Mouse (Mus musculus): ENCODE results near the gene Lefty2. TPM values are rescaled to one million over a fixed set of nuclear protein-coding genes. Genes with fewer than 3 reads are reported as not detected.

Gene Lefty2
- total RNA-seq (2022), result not detected

- DNase-seq (ENCODE audit: low spot score), result no peak
Observed at GRCm38 (mm10) chr1:180892808-180893207, at the start of gene Lefty2. Gene Lefty2 (plus strand): TSS chr1:180893108.

GRCm38 (mm10) chr1:180848114-180848510 is 44.8 kb upstream of the Lefty2 start:
- DNase-seq (ENCODE audit: low spot score), result peak; percentile 87

GRCm38 (mm10) chr1:180848511-180849241 is 44.2 kb upstream of the Lefty2 start:
- DNase-seq (ENCODE audit: low spot score), result peak; percentile 83

GRCm38 (mm10) chr1:180849701-180850301 is 43.1 kb upstream of the Lefty2 start:
- peak; percentile 23 for DNase-seq (ENCODE audit: low spot score)

- DNase-seq (ENCODE audit: low spot score), result peak; percentile 100
Observed at GRCm38 (mm10) chr1:180850316-180851270, 42.3 kb upstream of the Lefty2 start, which contains the start of gene Sde2. Gene Sde2 (plus strand): TSS chr1:180851127.

- DNase-seq (ENCODE audit: low spot score), result no peak
Observed at GRCm38 (mm10) chr1:180858763-180859162, 34.1 kb upstream of the Lefty2 start.

GRCm38 (mm10) chr1:180860030-180860429 is 32.9 kb upstream of the Lefty2 start:
- DNase-seq (ENCODE audit: low spot score), result no peak

- no peak for DNase-seq (ENCODE audit: low spot score)
Observed at GRCm38 (mm10) chr1:180863606-180864005, 29.3 kb upstream of the Lefty2 start.

GRCm38 (mm10) chr1:180866001-180866400 is 26.9 kb upstream of the Lefty2 start:
- DNase-seq (ENCODE audit: low spot score), result no peak

GRCm38 (mm10) chr1:180870122-180870650 is 22.7 kb upstream of the Lefty2 start:
- DNase-seq (ENCODE audit: low spot score), result peak; percentile 25

GRCm38 (mm10) chr1:180873861-180874484 is 18.9 kb upstream of the Lefty2 start:
- no peak for DNase-seq (ENCODE audit: low spot score)

- no peak for DNase-seq (ENCODE audit: low spot score)
Observed at GRCm38 (mm10) chr1:180874615-180875014, 18.3 kb upstream of the Lefty2 start.

GRCm38 (mm10) chr1:180875126-180875525 is 17.8 kb upstream of the Lefty2 start:
- DNase-seq (ENCODE audit: low spot score), result no peak

- no peak for DNase-seq (ENCODE audit: low spot score)
Observed at GRCm38 (mm10) chr1:180877466-180877865, 15.4 kb upstream of the Lefty2 start.

- no peak for DNase-seq (ENCODE audit: low spot score)
Observed at GRCm38 (mm10) chr1:180881768-180882167, 11.1 kb upstream of the Lefty2 start.

- no peak for DNase-seq (ENCODE audit: low spot score)
Observed at GRCm38 (mm10) chr1:180883731-180884130, 9.2 kb upstream of the Lefty2 start.

- DNase-seq (ENCODE audit: low spot score), result no peak
Observed at GRCm38 (mm10) chr1:180884484-180884883, 8.4 kb upstream of the Lefty2 start.

- DNase-seq (ENCODE audit: low spot score), result peak; percentile 93
Observed at GRCm38 (mm10) chr1:180888556-180889042, 4.3 kb upstream of the Lefty2 start.

GRCm38 (mm10) chr1:180889172-180889571 is 3.7 kb upstream of the Lefty2 start:
- no peak for DNase-seq (ENCODE audit: low spot score)

GRCm38 (mm10) chr1:180889841-180890240 is 3.1 kb upstream of the Lefty2 start:
- DNase-seq (ENCODE audit: low spot score), result no peak
